Mouse (Mus musculus) adrenal gland, postnatal 4 days (tissue): ENCODE measurements around the gene Capn8. TPM values are rescaled to one million over a fixed set of nuclear protein-coding genes. Genes with fewer than 3 reads are reported as not detected.

Source experiments
- DNase-seq, 2 experiments: peaks; one replicate each; pipeline ENCODE4 v3.0.0; 2021 to 2022; ENCODE audit warnings: low spot score in 2 of 2, mixed read lengths in 2 of 2
- long read RNA-seq, 2 experiments: library from polyadenylated mRNA; stranded (forward); transcript quantifications; one replicate each; pipeline ENCODE4 v2.0.0; 2021
- total RNA-seq, 2 experiments: library from RNA; stranded (reverse); gene quantifications; 2 replicates each; pipeline ENCODE4 v1.2.3; 2021

Gene Capn8
- total RNA-seq, result under 1 TPM in 1 of 2 experiments, not detected in 1; 0.11 TPM
- long read RNA-seq, experiment 1, result 0 reads
- long read RNA-seq, experiment 2, result 0 reads

DNA sequence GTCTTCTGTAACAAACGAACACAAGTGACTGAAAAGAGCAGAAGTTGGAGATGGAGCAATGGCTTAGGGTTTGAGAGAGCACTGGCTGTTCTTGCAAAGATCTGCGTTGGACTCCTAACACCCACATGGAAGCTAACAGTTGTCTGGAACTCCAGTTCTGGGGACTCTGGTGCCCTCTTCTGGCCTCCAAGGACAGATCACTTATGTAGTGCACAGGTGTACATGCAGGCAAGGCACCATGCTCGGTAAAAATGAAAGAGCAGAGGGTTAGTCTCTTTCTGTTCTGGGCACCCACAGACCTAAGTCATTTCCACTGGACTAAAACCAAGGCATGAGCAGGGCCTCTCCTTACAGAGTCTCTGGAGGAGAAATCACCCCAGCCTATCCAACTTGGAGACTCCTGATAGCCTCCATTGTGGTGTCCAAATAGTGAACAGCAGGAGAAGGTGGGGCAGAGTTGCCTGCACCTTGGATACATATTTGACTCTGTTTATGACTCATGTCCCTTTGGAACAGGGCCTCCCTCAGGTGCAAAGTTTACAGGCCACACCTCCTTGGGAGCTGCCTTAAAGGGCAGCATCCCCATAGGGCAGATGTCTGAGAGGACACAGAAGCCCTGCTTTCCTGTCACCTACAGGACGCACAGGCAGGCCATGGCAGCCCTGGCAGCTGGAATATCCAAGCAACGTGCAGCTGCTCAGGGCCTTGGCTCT, at the start of gene Capn8:
TSS of gene Capn8 (plus strand) at position 600 of the 713 bp plus-strand sequence.
- DNase-seq, result no peak

DNA sequence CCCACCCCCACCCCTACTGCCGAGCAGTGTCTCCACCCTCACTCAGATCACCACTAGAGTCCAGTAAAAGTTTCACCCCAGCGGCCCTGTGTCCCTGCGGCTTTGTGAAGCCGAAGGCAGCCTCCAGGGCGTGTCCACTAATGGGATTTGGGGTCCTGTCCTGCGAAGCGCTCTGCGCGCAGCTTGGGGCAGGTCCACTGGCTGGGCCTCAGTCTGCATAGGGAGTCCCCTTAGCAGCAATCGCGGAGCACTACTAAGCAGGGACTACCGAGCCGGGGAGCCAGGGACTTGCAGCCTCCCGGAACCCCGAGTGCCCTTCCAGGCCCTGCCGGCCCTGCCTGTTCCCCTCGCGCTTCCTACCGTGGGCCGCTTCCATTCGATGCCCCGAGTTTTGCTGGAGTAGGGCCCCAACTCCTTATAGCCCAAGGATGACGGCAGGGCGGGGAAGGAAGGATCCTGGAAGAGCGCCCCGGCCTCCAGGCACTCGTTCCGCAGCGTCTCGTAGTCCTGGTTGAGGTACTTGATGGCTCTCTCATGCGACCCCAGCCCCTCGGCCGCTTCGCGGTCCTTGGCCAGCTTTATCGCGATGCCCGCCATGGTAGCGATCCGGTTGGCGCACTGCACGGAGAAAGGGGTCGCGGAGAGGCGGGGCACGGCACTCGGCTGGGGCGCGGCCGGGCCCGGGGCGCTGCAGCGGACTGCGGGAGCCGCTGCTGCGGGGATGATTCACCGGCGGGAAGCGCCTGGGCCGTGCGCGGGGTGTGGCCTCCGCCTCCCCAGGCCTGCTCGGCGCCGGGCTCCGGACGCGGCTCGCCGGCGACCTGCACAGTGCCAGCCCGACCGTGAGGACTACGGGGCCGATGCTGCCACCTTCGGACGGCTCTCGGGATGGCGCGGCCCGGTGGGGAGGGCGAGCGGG, 47.8 kb upstream of the Capn8 start, which contains the start of gene Capn2:
TSS of gene Capn2 (minus strand) at position 851 of the 919 bp plus-strand sequence.
- DNase-seq, result peak; percentile 60 to 68

DNA sequence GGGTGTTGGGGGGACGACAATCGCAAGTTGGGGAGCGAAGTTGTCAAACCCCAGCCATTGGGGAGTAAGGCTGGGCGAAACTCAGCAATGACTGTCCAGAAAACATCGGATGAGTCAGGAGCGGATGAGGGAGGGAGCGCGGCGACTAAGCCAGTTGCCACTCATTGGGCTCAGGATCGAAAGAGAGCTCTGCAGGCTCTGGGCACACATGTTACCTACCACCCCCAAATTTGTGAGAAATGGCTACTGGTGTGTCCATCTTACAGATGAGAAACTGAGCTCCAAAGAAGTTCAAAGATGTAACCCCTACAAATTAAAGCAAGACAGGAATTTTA, 47.2 kb upstream of the Capn8 start:
- no peak for DNase-seq

DNA sequence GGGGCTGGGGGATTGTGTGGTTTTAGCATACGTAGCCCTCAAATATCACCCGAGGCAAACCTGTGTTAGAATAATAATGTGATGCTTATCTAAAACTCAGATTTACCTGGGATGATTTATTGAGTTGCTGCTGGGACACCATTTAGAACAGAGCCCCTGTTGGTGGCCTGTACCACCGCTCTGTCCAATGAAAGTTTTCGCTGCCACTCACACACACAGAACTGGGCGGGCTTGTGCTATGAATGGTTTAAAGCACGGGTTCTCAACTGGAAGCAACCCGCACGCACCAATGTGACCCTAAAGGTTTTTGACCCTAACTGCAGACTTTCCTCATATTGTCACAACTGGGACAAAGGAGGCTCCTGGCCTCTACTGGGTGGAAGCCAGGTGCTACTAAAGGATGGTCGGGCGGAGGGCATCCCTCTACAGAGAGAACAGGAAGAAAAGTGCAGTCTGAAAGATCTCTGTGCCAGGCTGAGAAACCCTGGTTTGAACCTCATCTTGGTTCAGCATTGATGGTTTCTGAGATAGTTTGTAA, 46.6 kb upstream of the Capn8 start:
- no peak for DNase-seq

DNA sequence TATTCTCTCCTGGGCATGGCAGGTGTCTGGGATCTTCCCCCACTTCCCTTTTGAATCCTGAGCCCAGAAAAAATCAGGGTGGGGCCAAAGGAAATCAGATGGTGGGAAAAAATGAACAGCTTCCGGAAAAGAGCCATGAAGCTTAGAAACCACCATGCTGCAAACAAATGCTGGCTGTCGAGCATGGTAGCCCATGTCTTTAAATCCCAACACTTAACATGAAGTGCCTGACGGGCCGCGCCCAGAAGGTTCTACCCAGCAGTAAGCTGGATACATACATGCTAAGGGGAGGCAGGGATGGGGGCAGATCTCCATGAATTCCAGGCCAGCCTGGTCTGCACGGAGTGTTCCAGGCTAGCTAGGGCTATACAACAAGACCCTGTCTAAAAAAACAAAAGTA, 46.0 kb upstream of the Capn8 start:
- DNase-seq, result no peak

DNA sequence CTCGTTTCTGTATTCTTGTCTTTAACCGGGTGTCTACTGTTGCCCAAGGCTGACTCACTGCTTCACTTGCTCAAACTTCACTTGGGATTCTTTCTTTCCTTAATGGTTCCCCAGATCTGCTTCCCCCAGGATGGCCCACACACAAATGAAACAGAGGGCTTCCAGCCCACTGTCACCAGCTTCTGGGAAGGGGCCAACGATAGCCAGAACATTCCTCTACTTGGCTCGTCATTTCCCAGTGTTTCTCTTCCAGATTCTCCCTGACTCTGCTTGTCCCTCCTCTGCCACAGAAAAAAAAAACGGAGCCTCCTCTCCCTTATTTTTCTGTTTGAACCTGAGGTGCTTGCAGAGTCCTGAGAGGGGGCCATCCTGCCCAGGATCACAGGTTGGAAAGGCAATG, 45.5 kb upstream of the Capn8 start:
- DNase-seq, result no peak

DNA sequence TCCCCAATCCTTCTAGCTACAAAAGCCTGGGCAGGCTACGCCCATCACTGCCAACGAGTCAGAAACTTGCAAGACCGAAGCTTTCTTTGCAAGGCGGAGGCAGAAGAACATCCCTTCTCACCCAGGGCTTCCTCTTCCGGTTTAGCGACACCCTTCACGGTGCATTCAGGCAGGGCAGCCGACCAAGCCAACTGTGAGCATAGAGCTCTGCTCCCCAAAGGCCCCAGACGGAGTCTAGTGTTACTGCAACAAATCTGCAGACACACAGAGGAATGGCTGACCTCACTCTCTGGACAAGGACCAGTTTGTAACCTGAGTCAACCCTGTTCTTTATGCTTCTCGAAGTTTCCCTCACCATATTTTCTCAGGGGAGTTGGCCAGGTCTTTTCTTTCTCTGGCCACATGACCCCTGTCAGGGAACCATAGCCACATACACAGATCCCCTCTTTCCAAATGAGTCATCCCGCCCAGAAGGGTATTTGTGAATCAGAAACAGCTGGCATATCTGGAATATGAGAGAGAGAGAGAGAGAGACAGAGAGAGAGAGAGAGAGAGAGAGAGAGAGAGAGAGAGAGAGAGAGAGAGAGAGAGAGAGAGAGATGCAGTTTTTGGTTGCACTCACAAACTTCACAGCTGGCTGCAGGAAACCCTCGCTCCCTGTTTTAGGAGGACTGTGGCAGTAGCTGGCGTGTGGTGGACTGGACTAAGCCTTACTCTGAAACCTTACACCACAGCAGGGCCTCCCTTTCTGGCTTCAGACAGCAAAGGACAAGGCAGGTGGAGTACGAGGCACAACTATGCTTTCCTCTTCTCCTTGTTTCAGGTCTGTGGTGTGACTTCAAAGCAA, 44.5 kb upstream of the Capn8 start:
- DNase-seq, result no peak

DNA sequence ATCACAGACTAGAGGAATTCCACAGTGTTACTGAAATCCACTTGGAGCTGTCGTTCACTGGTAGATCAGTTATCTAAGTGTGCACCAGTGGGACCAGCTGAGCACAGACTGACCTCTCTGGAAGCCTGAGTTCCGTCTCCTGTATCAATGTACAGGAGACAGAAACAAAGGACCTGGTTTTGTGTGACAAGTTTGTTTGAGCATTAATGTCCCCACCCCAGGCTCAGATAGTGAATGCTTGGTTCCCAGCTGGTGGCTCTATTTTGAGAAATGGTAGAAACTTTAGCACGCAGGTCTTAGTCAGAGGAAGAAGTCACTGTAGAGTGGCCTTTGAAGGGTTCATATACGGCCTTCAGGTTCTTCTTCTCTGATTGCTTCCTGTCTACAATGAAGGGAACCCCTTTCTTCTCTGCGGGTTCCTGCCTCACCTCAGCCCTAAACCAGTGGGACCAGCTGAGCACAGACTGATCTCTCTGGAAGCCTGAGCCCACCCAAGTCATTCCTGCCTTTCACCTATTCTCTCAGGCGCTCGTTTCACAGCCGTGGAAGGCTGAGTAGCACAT, 43.8 kb upstream of the Capn8 start:
- DNase-seq, result no peak

DNA sequence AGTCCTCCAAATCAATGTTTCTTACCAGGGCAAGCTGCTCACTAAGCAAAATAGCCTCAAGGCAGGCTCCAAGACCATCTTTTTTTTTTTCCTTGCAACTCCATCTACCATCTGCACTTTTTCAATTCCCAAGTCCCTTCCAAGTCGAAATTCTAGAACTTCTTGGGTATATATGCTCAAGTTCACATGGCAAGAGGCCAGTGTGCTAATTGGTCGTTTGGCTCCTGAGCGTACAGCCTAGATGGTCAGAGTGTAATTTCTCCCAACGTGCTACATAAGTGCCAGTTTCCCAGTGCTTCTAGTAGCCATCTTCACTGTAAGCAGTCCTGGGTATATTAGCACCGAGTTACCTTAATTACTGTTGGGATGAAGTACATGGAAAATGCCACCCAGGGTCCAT, 41.8 kb upstream of the Capn8 start:
- no peak for DNase-seq

DNA sequence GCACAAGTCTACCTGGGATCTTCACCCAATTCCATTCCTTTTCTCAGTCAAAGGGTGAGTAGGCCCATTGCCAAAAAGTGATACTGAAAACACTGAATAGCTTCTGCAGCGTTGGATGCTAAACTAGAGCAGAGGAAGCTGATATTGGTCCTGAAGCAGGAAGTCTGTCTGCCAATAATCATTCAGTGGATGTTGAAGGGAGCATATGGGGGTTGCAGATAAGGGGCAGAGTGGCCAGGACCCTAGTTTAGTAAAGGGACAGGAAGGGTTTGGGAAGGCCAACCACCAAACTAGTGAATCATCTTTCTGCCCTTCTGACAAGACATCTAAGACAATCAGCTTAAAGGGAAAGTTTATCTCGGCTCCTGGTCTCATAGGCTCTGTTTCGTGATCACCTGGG, 41.1 kb upstream of the Capn8 start:
- no peak for DNase-seq

DNA sequence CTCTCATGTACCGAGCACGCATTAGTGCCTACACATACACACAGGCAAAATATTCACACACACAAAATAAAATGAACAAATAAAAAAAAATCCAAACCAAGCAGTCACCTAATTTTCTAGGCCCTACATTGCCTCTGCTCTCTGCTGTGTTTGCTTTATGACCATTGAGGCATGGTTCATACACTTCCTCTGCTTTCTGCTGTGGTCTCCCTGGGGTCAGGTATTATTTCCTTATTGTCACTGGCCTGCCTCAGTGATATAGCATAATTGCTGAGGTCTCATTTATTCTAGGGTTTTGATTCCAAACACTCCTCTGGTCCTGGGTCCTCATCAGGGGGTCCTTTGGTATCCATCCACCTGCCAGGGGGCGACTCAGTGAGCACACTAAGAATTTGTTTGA, 39.2 kb upstream of the Capn8 start:
- no peak for DNase-seq

DNA sequence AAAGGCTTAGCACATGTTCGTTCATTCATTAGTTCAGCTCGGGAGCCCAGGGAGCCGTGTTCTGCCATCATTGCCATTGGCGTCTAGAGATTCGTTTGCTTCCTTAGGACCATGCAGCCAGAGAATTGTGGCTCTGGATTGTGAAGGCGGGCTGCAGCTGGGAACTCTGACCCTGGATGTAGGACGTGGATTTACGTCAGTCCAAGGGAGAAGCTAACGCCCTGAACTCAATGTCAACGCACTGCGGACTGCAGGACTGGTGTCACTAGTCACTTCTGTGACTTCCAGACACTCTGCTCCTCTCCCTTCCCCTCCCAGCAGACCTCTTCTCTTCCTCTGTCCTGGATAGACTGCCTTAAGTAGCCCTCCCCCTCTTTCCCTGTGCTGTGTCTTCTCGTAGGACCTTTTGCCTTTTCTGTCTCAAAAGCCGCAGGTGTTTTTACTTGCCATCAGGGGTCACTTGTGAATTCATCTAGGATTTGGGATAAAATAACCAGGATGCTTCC, 37.5 kb upstream of the Capn8 start:
- DNase-seq, result no peak

DNA sequence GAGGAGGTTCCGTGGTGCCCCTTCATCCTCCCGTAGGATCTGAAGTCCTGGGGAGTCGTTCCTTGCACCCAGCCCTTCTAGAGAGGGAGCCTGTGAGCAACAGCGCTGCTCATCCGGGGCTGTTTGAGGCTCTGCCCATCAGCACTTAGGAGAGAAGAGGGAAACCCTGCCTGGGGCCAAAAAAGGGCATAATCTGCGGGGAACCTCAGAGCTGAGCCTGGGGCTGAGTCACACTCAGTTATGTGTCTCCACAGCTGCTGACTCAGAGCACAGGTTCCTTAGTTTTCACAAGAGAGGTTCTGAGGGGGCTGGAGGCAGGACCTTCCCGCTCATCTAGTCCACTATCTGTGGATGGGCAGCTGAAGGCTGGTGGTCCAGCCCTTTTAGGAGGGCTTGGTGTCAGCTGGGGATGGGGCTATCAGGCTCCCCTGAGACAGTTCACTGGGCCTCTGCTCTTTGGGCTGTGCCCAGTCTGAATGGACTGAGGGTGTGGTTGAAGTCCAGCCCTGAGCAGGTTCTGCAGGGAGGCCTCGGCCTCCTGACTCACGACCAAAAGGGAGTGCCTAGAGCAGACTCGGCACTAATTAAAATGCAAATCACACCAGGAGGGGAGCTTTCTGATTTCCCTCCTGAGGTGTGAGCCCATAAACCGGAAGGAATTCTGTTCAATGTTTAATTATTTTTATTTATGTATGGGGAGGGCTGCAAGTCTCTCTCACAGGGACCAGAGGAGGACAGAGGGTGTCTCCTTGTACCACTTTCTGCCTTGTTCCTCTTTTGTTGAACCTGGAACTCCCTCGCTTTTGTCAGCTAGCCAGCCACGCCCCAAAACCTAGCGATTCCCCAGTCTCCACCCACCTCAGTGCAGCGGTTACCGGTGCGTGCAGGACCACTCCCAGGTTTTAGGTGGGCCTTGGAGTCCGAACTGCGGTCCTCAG, 36.6 kb upstream of the Capn8 start:
- no peak for DNase-seq

DNA sequence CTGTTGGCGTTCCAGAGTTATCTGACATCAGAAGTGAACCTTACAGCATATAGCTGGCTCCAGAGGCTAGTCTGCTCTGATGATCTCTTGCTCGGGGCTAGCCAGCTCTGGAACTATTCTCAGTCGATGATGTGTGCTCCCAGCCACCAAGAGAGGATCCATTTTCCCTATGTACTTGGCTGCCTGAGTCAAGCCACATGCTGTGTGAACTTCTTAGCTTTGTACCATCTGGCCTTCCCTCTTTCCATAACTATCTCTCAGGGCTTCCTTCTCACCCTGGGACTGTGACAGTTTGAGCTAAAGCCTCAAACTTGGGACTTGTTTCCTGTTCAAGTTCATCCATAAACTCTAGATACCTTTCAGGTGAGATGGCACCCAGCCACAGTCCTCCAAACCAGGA, 31.2 kb upstream of the Capn8 start:
- no peak for DNase-seq

DNA sequence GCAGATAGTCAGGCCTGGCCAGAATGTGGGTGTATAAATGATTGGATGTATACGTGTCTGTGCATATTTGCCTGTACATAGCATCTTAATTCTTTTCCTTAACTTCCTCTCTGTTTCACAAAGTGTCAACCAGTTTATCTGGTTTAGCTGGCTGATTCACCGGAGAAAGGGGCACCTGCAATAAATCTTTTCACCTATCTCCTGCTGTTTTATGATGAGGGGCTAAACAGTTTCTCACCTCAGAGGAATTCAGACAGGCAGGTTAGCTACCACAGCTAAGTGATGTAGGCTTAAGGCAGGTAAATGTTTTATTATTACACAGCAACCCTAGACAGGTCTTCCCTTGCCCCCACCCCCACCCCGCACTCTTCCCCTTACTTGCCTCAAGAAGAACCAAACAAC, 29.7 kb upstream of the Capn8 start:
- no peak for DNase-seq

DNA sequence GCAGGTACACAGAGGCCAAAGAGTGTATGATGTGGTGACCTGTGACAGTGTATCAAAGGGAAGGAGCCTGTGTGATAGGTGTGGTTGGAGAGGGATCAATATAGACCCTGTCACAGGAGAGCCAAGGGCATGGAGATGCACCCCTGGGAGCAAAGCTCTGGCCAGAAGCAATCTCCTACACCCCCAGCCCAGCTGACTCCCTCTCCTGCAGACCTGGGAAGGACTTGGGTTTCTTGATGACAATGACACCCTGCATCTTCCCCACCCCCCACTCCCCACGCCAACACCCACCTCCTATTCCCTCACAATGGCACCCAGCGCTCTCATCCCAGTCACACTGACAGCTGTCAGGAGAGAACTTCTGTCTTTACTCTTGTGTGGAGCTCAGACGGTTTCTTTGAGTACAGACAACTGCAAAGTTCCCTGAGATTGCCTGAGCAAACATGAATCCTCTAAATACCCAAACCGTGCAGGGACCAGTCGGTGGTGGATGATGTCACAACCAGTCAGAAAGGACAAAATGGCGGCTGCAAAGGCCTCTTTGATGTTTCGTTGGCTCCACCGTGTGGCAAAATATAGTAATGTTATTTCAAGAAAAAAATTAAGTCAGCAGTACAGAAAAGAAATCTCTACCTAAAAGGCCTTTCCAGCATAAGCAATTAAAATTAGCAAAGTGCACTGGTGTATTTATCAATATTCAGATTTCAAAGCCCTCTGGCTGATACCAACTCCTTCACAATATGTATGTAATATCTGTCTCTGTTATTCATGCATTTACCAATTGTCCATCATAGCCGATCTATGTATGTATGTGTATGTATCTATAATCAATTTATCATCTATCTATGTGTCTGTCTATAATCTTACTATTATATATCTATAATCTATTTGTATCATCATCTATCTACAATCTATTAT, 25.5 kb upstream of the Capn8 start:
- peak in 1 of 2 experiments; percentile 43 for DNase-seq

DNA sequence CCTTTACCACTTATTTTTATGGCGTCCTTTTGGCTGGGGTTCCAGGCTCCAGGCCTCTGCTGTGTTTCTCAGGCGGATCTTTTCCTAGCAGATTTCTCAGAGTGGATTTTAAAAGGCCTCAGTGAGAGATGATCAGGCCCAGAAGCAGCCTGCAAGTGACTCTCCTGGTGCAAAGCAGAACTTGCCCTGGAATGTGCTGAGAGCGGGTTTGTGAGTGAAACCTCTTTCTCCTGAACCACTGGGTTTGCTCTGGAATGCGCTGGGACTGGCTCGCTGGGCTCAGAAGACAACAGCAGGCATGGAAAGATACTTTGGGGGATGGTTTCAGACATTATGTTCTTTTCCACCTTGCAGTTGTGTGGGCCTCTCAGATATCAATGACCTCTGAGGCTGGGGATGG, 22.7 kb upstream of the Capn8 start:
- no peak for DNase-seq

DNA sequence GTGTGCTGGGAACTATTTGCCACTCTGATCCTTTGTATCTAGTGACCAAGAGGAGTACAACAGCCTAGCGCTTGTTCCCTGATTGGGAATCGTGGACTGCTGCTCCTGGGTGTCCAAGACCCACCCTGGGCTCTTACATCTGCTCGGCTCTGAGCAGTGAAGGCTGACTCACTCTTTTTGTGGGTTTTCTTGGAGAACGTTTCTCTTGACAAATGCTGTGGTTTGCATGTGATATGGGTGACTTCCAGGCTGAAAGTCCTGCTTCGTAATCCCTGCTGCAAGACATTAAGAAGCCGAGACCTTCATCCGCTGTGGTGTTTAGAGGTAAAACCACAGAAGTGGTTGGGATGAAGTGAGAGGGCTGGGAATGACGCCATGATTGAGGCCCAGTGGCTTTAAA, 21.7 kb upstream of the Capn8 start:
- no peak for DNase-seq
